Mouse (Mus musculus) cortical plate, adult 2 months (tissue): Measurements from ENCODE around the gene Kri1. TPM values are rescaled to one million over a fixed set of nuclear protein-coding genes. Genes with fewer than 3 reads are reported as not detected.
A peak's percentile ranks its signal among the peaks of the same experiment; 100 is the strongest.

Experiments used
- H3K27ac ChIP-seq: fragments of 200-500 bp; 2 replicates; pipeline ENCODE4 v1.5.1; 2012; ENCODE audit warnings: low read length, control low read depth, inconsistent platforms; ENCODE audit not compliant: insufficient read depth
- H3K4me1 ChIP-seq: fragments of 200-500 bp; 2 replicates; pipeline ENCODE4 v1.6.1; 2011; ENCODE audit warnings: low read length; ENCODE audit not compliant: control insufficient read depth, insufficient read depth
- H3K4me3 ChIP-seq: fragments of 200-500 bp; 2 replicates; pipeline ENCODE4 v1.5.1; 2011; ENCODE audit warnings: mild to moderate bottlenecking, low read length, control low read depth; ENCODE audit not compliant: insufficient read depth
- CTCF ChIP-seq: fragments of 200-500 bp; IDR thresholded peaks from 2 replicates; pipeline ENCODE4 v1.5.1; 2011; ENCODE audit warnings: mild to moderate bottlenecking, control low read depth, low read length; ENCODE audit not compliant: insufficient read depth; ENCODE audit errors: extremely low read depth
- POLR2A ChIP-seq: fragments of 200-500 bp; IDR thresholded peaks from 2 replicates; pipeline ENCODE4 v1.6.1; 2011; ENCODE audit warnings: mild to moderate bottlenecking, low read length, control low read depth; ENCODE audit not compliant: insufficient read depth; ENCODE audit errors: extremely low read depth
- polyA plus RNA-seq: library from polyadenylated mRNA; depleted of rRNA; stranded (reverse); fragments of >200 nt; gene quantifications from 2 replicates; pipeline ENCODE4 v1.2.3, GENCODE M21; 2012

Gene Kri1
- polyA plus RNA-seq, 1 experiment, result 42.6 TPM

DNA sequence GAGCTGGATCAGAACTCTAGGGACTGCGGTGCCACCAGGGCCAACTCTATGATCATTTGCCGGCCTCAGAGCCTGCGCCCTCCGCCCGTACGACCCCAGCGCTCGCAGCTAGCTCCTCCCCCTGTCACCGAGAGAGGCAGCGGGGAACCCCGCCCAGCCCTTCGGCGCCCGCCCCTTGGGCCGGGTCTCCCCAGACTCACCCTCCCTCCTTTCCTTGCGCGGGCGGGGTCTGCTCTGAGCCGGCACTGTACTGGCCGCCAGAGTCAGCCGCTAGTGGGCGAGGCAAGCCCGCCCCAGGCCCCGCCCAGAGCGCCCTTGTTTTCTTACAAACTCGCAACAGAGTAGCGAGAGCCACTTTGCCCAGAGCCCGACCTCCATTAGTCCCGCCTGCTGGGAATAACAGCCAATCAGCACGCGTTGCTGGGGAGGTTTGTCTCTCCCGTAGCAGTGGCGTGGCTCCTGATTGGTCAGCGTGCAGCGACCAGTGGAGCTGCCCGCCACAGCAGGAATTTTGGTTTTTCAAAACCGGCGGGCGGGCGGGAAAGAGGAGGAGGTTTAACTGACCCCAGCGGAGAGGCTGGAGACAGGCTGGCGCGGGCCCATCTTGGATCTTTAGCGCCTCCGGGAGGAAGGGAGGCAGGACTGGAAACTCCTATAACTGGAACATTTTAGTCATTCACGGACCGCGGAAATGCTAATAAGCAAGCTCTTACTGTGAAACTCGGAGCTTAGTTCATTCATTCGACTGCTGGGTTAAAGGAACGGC is 3.4 kb upstream of the Kri1 start, which contains the start of gene Cdkn2d:
Gene Cdkn2d (minus strand): TSS at position 386 of the 766 bp plus-strand sequence.
- Histone ChIP-seq H3K4me1 (peaks cover 7% of the 10 kb centered on the region; the same call in 1 of the 2 replicates), H3K4me3 (peak within 1 kb of the TSS; percentile 98), H3K27ac (peak within 1 kb of the TSS; percentile 49)
- TF ChIP-seq CTCF (no peak), POLR2A (peak; percentile 83)

DNA sequence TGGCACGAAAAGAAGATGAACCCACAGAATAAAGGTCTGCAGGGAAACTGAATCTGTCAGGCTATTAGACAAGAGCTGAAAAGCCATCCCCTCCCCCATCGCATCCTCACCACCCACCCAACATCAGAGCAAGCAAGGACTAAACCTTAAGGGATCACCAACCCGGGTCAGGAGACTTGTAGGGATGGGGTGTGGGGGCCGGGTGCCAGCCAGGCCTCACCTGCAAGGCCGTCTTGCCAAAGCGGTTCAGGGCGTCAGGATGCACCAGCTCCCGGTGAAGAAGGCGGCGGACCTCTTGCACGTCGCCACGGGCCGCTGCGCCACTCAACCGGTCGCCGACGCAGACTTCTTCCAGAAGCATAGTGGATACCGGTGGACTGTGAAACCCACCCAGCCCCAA is 2.8 kb upstream of the Kri1 start:
- peak overlapping the region; percentile 49 for H3K27ac ChIP-seq
- H3K4me3 ChIP-seq, result peak overlapping the region; percentile 98
- peaks cover 8% of the 10 kb centered on the region; the same call in 1 of the 2 replicates for H3K4me1 ChIP-seq
- TF ChIP-seq CTCF (no peak), POLR2A (no peak)

DNA sequence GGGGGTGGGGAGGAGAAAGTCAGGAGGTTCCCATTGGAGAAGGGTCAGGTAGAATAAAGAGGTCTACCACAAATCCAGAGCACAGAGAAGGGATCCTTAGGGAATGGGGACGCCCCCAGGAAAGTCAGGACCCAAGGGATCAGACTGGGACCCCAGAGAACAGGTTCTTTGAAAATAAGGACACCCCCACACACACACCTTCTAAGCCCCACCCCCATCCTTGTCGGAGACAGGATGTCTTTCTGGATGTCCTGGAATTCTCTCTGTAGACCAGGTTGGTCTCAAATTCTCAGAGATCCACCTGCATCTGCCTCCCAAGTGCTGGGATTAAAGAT is 1.5 kb upstream of the Kri1 start:
- Histone ChIP-seq H3K4me1 (peaks cover 8% of the 10 kb centered on the region; the same call in 1 of the 2 replicates), H3K27ac (no peak overlapping the region), H3K4me3 (0 out of 2 replicates have a peak overlapping the region, but pooled peaks have one; percentile 98)
- TF ChIP-seq POLR2A, result no peak
- TF ChIP-seq CTCF, result no peak

DNA sequence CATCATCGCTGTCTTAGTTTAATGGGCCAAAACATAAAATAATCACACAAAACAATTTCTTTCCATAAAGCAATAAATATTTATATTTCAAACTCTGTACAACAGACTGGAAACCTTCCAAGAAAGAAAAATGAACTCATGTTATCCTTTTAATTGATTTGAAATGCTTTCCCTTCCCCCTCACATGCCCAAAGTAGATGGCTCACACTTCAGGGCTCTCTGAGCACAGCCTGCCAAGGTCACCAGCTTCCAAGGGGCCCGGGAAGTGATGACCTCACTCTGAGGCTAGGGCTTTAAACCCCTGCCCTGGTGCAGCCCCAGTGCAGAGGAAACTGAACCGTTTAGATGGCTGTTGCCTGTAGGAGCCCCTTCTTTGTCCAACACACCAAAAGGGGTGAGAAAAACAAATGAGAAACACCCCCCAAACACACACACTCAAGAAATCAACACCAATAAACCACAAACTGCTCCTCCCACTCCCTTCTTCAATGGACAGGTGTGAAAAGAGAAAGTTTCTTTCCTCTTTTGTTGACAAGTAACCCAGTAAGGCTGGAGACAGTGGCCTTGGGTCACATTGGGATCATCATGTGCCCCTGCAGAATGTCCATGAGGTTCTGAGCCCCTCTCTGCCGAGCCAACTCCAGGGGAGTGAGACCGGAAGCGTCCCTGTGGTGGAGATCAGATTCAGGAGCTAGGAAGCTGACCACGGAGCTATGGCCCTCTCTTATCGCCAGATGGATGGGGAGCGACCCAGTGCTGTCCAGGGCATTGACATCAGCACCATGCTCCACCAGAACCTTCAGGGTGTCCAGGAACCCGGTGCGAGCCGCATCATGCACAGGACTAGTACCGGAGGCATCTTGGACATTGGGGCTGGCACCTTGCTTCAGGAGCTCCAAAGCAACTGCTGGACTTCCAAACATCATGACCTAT is 901 bp upstream of the Kri1 start:
- H3K27ac ChIP-seq, result peak overlapping the region; percentile 53; the same call in 1 of the 2 replicates
- H3K4me1 ChIP-seq, result peaks cover 8% of the 10 kb centered on the region; the same call in 1 of the 2 replicates
- no peak for TF ChIP-seq POLR2A
- TF ChIP-seq CTCF, result no peak
- H3K4me3 ChIP-seq, result peak overlapping the region; percentile 88

DNA sequence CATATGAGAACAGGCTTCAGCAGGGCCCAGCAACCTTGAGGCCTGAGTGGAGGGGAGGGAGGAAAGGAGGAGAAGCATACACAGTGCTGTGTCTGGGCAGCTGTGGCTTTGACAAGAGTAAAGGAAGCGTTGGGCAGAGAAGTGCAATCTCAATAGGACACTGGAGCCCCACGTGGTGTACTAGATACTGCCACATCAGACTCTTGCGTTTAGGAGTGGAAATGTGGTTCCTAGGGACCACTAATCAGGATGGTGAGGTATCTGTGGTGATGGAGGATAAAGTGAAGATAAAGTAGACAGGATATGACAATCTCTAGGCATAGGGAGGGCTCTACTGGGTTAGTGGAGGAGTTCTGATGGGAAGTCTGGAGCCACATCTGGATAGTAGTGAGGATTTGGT is 1.0 kb downstream of the Kri1 start:
- TF ChIP-seq POLR2A, result no peak
- no peak for TF ChIP-seq CTCF
- no peak overlapping the region; the same call in 1 of the 2 replicates for H3K4me3 ChIP-seq
- H3K27ac ChIP-seq, result no peak overlapping the region
- peaks cover 8% of the 10 kb centered on the region; the same call in 1 of the 2 replicates for H3K4me1 ChIP-seq

DNA sequence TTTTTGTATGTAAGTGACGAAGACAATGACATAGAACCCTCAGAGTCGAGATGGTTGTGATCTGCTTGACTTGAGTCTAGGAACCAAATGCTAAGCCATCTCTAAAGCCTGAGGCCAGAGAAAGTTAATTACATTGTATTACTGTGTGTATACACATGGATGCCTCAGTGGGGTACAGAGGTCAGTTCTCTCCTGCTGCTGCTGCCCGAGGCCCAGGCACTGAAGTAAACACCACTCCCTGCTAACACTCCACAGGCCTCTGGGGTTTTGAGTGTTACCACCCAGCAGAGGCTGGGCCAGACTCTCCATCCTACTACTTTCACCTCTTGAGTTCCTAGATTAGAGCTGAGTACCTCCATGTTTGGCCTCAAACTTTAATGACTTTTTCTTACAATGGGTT is 3.8 kb downstream of the Kri1 start:
- H3K27ac ChIP-seq, result no peak overlapping the region
- TF ChIP-seq POLR2A (no peak), CTCF (no peak)
- H3K4me3 ChIP-seq, result no peak overlapping the region
- peaks cover 8% of the 10 kb centered on the region; the same call in 1 of the 2 replicates for H3K4me1 ChIP-seq

DNA sequence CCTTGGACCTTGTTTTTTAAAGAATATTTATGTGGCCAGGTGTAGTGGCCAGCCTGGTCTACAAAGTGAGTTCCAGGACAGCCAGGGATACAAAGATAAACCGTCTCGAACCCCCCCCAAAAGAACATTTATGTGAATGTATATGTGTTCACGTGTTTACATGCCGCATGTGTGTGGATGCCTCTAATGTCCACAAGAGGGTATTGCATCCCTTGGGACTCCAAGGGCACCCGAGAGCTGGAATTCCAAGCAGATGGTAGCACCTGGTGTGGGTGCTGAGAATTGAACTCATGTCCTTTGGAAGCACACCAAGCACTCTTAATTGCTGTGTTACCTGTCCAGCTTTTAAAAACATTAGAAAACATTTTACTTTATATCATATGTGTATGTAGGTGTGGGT is 4.2 kb downstream of the Kri1 start:
- TF ChIP-seq CTCF (no peak), POLR2A (no peak)
- Histone ChIP-seq H3K4me3 (no peak overlapping the region), H3K27ac (no peak overlapping the region), H3K4me1 (peaks cover 7% of the 10 kb centered on the region; the same call in 1 of the 2 replicates)

DNA sequence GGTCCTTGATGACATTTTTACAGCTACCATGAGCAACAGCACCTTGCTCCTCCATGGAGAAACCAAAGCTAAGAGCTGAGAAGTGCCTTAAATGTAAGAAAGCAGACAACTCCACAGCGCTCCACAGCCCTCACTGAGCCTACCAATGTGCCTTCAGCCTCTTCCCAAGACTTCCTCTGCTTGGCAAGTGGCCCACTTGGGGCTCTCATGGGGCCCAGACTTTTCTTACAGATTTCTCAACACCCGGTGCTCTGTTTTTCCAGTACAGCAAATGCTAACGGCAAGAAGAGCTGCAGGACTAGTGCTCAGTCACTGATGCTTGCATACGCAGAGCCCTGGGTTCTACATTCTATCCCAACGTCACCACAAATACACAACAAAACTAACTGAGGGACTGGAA is 10.0 kb downstream of the Kri1 start:
- Histone ChIP-seq H3K4me3 (no peak overlapping the region), H3K27ac (no peak overlapping the region), H3K4me1 (no peaks in the 10 kb centered on the region)
- TF ChIP-seq CTCF, result no peak
- no peak for TF ChIP-seq POLR2A

DNA sequence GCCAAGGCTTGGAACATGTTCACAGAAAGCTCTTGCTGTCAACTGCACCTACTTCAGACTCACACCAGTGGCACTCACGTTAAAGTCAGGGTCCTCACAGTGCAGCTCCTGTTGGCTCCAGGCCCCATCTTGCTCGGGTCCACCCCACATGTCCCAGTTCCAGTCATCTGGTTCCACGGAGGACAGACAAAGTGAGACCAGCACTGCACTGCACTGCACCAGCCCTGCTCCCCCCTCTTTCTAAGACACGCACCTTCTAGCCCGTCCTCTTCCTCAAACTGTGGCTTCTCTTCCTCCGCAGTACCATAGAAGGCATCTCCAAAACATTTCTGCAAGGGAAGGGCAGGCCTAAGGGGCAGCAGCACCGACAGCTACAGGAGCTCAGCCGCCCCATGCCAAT is 11.5 kb downstream of the Kri1 start:
- Histone ChIP-seq H3K4me1 (no peaks in the 10 kb centered on the region), H3K4me3 (no peak overlapping the region), H3K27ac (no peak overlapping the region)
- TF ChIP-seq CTCF, result no peak
- TF ChIP-seq POLR2A, result no peak
